Mouse (Mus musculus) ES-Bruce4 (cell line): Measurements from ENCODE around the gene Hrk.

Source experiments
- CTCF ChIP-seq: IDR thresholded peaks from one replicate; pipeline ENCODE4 v1.8.1; 2011; ENCODE audit warnings: low read depth, low read length
- EP300 ChIP-seq: IDR thresholded peaks from 2 replicates; pipeline ENCODE4 v1.6.1; 2011; ENCODE audit warnings: low read depth, low read length; ENCODE audit not compliant: insufficient read depth

DNA sequence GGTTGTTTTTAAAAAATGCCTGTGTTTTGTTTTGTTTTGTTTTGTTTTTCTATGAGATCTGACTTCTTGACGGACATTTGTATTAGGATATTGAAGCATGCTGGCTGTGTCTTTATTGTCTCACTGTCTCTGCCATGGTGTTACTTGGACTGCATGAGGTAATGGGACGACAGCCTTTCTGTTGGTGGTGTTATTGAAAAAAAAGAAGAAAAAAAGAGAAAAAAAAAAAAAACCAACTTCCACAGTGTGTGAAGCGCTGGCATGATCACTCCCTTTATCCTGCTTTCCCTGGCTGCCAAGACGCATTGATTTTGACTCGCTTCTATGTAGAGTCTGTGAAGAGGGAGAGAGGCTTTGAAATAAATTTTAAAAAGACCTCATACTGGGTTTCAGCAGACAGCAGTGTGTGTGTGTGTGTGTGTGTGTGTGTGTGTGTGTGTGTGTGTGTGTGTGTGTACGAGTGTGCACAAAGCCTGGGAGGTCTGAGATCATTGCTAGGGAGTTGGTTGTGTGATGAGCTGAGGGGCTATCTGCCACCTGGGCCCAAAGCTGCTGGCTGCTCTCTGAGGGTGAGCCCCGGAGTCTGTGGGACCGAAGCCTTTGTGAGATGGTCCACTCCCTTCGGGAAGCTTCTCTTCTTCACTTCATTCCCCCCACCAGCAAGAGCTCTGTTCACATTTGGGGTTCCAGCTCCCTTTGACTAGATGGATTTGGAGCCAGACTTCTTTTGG, 22.6 kb downstream of the Hrk start:
- no peak for TF ChIP-seq EP300
- TF ChIP-seq CTCF, result no peak
